Mouse (Mus musculus): ENCODE data around the gene Dohh.

DNA sequence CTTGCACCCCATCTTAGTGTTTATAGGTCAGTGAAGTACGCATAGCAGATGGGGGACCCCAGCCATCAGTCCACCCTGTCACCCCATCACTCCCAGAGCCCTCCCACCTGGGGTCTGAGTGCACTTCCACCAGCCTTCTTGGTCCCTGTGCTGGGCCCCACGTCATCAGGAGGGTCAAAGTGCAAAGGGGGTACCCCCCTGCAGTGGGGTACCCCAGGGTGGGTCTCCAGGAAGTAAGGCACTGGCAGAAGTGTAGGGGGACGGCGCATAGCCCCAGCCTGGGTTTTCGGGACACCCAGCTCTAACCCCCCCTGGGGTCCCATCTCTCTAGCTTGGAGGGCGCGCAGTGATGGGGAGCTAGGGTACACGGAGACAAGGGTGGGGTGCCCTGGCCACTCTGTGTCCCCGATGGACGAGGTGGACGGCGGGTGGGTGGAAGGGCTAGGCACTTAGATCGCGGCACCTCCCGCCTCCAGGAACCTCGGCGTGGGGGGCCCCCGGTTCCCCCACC is 15.6 kb downstream of the Dohh start:
- TF ChIP-seq CTCF (IDR thresholded peaks at IDR 0.05; ENCODE audit: insufficient read depth, low read length) (no peak), POLR2A (IDR thresholded peaks at IDR 0.05; ENCODE audit: borderline replicate concordance, extremely low read depth, low read depth, low read length) (no peak)

All from lung, adult 2 months (tissue).